Mouse (Mus musculus): ENCODE data around the gene Smarca2. TPM values are rescaled to one million over a fixed set of nuclear protein-coding genes. Genes with fewer than 3 reads are reported as not detected.
"Not testable (repeated sequence)": the region's sequence is repeated elsewhere in the genome, so short reads cannot be mapped to it uniquely, and the experiment has no call there.

The Smarca2 gene
- polyA plus RNA-seq, 1 experiment from 2014 or later, result 29.6 TPM

DNA sequence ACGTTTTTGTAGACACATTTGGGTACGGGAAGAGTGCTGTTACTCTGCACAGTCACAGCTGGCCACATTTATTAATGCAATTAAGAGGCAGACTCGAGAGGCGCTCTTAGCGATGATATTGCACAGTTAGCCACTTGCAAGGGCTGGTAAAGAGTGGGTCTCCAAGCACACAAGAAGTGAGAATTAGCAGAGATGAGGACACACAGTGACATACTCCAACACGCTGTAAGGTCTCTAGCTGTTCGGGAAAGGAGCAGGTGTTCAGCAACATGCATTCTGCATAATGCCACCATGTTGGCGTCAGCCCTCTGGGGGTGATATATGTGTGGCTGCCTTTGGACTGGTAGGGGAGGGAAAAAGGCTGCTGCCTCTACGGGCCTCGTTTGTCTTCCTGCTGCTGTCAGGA is 129.9 kb downstream of the Smarca2 start:
- no peak overlapping the region for H3K9ac ChIP-seq (ENCODE audit: low read length)
- H3K27me3 ChIP-seq (ENCODE audit: control insufficient read depth, insufficient read depth, low read length), result no peaks in the 10 kb centered on the region
- H3K27ac ChIP-seq (ENCODE audit: low read length), result no peak overlapping the region
- WGBS, result 85% methylated on average over 10 of the region's 10 CpGs
- no peak overlapping the region for H3K4me2 ChIP-seq (ENCODE audit: low read depth, low read length)
- no peaks in the 10 kb centered on the region for H3K9me3 ChIP-seq (replicated peaks; ENCODE audit: control insufficient read depth, low read length)
- H3K4me1 ChIP-seq (ENCODE audit: control insufficient read depth, insufficient read depth, low read length), result peaks cover 13% of the 10 kb centered on the region
- H3K4me3 ChIP-seq (ENCODE audit: low read length), result no peak overlapping the region
- H3K36me3 ChIP-seq (ENCODE audit: control insufficient read depth, insufficient read depth), result no peaks in the 10 kb centered on the region
- no peak for ATAC-seq (replicated peaks; ENCODE audit: extremely low read depth, insufficient read depth, low FRiP score)

DNA sequence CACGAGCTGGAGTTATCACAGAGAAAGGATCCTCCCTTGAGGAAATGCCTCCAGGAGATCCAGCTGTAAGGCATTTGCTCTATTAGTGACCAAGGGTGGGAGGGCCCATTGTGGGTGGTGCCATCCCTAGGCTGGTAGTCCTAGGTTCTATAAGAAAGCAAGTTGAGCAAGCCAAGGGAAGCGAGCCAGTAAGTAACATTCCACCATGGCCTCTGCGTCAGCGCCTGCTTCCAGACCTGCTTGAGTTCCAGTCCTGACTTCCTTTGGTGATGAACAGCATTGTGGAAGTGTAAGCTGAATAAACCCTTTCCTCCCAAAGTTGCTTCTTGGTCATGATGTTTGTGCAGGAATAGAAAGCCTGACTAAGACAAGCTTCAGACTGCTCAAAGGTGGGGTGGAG is 140.2 kb downstream of the Smarca2 start:
- 78% methylated on average over 4 of the region's 4 CpGs for WGBS
- not testable (repeated sequence) for H3K9me3 ChIP-seq (replicated peaks; ENCODE audit: control insufficient read depth, low read length); H3K4me2 ChIP-seq (ENCODE audit: low read depth, low read length); H3K27ac ChIP-seq (ENCODE audit: low read length); H3K9ac ChIP-seq (ENCODE audit: low read length); H3K36me3 ChIP-seq (ENCODE audit: control insufficient read depth, insufficient read depth); H3K27me3 ChIP-seq (ENCODE audit: control insufficient read depth, insufficient read depth, low read length); ATAC-seq (replicated peaks; ENCODE audit: extremely low read depth, insufficient read depth, low FRiP score); H3K4me3 ChIP-seq (ENCODE audit: low read length)
- peaks cover 10% of the 10 kb centered on the region for H3K4me1 ChIP-seq (ENCODE audit: control insufficient read depth, insufficient read depth, low read length)

DNA sequence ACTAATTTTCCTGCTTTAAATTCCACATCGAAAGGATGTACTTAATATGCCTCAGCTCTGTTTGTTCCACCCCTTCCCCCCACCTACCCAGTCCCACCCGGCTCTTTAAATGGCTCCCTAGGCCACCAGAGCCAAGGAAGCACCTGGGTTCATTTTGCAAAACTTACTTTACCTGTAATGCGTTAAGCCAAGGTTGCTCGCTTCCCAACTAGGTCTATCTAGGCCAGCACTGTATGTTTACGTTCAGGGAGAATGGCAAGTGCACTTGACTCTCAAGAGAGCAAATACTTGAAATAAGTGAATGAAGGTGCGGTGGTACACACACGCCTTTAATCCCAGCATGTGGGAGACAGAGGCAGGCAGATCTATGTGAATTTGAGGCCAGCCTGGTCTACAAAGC is 140.7 kb downstream of the Smarca2 start:
- Histone ChIP-seq H3K4me3 (ENCODE audit: low read length) (no peak overlapping the region), H3K36me3 (ENCODE audit: control insufficient read depth, insufficient read depth) (no peaks in the 10 kb centered on the region), H3K4me1 (ENCODE audit: control insufficient read depth, insufficient read depth, low read length) (peaks cover 13% of the 10 kb centered on the region), H3K27ac (ENCODE audit: low read length) (no peak overlapping the region), H3K9ac (ENCODE audit: low read length) (no peak overlapping the region), H3K4me2 (ENCODE audit: low read depth, low read length) (no peak overlapping the region), H3K9me3 (replicated peaks; ENCODE audit: control insufficient read depth, low read length) (no peaks in the 10 kb centered on the region), H3K27me3 (ENCODE audit: control insufficient read depth, insufficient read depth, low read length) (no peaks in the 10 kb centered on the region)
- no peak for ATAC-seq (replicated peaks; ENCODE audit: extremely low read depth, insufficient read depth, low FRiP score)
- WGBS, result 84% methylated on average over 7 of the region's 7 CpGs

DNA sequence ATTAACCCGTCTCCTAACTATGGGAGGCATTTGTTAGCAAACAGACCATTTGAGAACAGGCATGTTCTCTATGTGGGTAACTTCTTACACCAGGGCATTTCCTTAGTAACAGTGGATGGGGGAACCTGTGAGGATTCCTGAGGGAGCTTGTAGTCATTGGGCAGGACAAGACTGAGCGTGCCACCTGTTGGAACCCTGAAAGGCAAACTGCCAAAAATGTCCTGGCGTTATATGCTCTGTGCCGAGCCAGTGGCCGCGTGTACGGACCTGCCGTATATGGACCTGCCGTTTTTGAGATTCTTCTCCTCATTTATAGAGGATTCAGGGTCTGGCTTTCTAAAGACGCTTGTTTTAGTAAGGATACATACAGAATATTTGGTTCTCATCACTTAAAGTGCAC is 141.4 kb downstream of the Smarca2 start:
- Histone ChIP-seq H3K9me3 (replicated peaks; ENCODE audit: control insufficient read depth, low read length) (no peaks in the 10 kb centered on the region), H3K4me3 (ENCODE audit: low read length) (no peak overlapping the region), H3K27me3 (ENCODE audit: control insufficient read depth, insufficient read depth, low read length) (no peaks in the 10 kb centered on the region), H3K4me2 (ENCODE audit: low read depth, low read length) (no peak overlapping the region), H3K27ac (ENCODE audit: low read length) (peak overlapping the region; percentile 98), H3K4me1 (ENCODE audit: control insufficient read depth, insufficient read depth, low read length) (peaks cover 13% of the 10 kb centered on the region), H3K36me3 (ENCODE audit: control insufficient read depth, insufficient read depth) (no peaks in the 10 kb centered on the region), H3K9ac (ENCODE audit: low read length) (0 out of 2 replicates have a peak overlapping the region, but pooled peaks have one; percentile 3)
- no peak for ATAC-seq (replicated peaks; ENCODE audit: extremely low read depth, insufficient read depth, low FRiP score)
- 86% methylated on average over 10 of the region's 10 CpGs for WGBS

DNA sequence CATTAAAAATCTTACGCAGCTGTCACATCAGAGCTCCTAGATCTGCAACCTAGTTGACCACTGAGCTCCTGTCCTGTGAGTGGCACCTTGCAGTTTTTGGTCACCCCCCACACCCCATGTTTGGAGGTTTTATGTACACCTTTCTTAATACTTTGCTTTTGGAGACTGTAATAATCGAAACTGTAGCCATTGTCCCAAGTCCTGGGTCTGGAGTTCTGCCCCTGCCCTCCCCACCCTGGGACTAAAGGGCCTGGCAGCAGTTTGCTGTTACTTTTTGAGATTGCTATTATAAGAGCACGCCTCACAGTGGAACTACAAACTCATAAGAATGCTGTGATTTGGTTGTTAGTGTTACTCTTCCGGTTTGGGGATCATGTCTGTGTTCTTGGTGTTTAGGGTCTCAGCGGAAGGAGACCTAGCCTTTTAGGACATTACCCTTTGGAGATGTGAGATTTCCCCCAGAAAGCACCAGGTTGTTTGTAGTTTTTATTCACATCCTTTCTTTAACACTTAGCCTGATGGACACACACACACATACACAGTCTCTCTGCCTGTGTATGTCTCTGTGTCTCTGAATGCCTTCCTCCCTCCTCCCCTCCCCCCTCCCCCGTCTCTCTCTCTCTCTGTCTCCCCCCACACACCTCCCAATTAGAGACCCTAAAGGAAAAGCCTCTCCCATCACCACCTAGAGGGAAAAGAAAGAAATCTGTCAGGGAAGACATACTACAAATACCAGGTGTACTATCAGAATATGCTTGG is 142.0 kb downstream of the Smarca2 start:
- Histone ChIP-seq H3K36me3 (ENCODE audit: control insufficient read depth, insufficient read depth) (no peaks in the 10 kb centered on the region), H3K27me3 (ENCODE audit: control insufficient read depth, insufficient read depth, low read length) (no peaks in the 10 kb centered on the region), H3K4me3 (ENCODE audit: low read length) (peak overlapping the region; percentile 82), H3K27ac (ENCODE audit: low read length) (peak overlapping the region; percentile 98), H3K9ac (ENCODE audit: low read length) (peak overlapping the region; percentile 79), H3K4me2 (ENCODE audit: low read depth, low read length) (peak overlapping the region; percentile 78), H3K9me3 (replicated peaks; ENCODE audit: control insufficient read depth, low read length) (no peaks in the 10 kb centered on the region), H3K4me1 (ENCODE audit: control insufficient read depth, insufficient read depth, low read length) (peaks cover 13% of the 10 kb centered on the region)
- no peak for ATAC-seq (replicated peaks; ENCODE audit: extremely low read depth, insufficient read depth, low FRiP score)
- 55% methylated on average over 6 of the region's 6 CpGs for WGBS

DNA sequence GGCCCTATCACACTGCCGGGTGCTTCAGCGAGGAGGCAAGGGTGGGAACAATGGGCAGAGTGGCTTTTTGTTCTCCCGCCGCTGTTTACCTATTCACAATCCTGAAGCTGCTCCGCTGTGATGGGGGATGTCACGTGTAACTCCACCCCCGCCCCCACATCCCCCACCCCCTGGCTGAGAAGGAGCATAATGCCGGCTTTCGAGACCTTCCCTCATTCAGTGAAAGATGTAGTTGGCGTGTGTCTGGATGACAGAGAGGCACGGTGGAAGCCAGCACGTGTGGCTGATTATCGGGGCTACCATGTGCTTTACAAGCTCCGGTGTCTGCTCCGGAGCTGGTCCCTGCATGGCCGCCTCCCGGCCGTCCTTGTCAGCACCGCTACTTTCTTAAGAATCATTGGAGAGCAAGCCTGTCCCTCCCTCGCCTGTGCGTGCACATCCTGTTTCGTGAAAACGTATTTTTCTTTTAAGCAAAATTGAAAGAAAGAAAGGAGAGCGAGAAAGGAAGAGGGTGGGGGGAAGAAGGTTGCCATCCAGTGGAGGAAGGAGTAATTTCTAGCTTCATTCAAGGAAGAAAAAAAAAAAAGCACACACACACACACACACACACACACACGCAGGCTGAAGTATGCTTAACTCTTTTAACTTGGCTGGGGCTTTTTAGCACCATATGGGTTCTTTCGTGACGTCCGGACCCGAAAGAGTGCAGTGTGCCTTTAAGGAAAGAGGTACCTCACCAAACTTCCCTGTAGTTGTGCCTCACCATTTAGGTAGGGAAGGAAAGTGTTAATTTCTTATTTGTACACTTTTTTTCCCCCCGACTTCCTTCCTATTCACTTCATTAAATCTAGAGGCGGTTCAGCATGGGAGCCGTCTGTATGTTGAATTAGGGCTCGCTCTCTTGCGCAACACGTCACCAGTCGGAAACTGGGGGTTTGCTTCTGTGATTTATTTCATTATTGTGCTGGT is 143.0 kb downstream of the Smarca2 start:
- H3K9ac ChIP-seq (ENCODE audit: low read length), result peak overlapping the region; percentile 79
- no peaks in the 10 kb centered on the region for H3K36me3 ChIP-seq (ENCODE audit: control insufficient read depth, insufficient read depth)
- peak overlapping the region; percentile 98 for H3K27ac ChIP-seq (ENCODE audit: low read length)
- H3K27me3 ChIP-seq (ENCODE audit: control insufficient read depth, insufficient read depth, low read length), result no peaks in the 10 kb centered on the region
- peak; percentile 79 for ATAC-seq (replicated peaks; ENCODE audit: extremely low read depth, insufficient read depth, low FRiP score)
- H3K9me3 ChIP-seq (replicated peaks; ENCODE audit: control insufficient read depth, low read length), result no peaks in the 10 kb centered on the region
- under 1% methylated on average over 36 of the region's 36 CpGs for WGBS
- H3K4me1 ChIP-seq (ENCODE audit: control insufficient read depth, insufficient read depth, low read length), result peaks cover 14% of the 10 kb centered on the region
- peak overlapping the region; percentile 78 for H3K4me2 ChIP-seq (ENCODE audit: low read depth, low read length)
- peak overlapping the region; percentile 82 for H3K4me3 ChIP-seq (ENCODE audit: low read length)

DNA sequence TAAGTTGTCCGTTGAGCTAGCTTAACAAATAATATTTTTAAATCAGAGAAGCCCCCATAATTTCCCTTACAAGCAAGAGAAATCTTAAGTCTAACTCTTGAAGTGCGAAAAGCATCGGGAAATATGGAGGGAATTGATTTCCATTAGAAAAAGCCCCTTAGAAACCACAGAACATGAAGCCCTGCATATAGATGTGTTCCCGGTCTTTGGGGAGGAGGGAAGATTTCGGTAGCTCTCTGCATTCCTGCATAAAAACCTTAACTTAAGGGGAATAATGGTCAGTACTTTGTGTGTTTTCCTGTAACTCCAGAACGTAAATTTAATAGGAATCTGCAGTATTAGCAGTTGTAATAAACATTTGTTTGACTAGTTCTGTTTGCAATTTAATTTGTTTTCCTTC is 143.8 kb downstream of the Smarca2 start:
- under 1% methylated on average over 6 of the region's 6 CpGs for WGBS
- no peaks in the 10 kb centered on the region for H3K9me3 ChIP-seq (replicated peaks; ENCODE audit: control insufficient read depth, low read length)
- peaks cover 16% of the 10 kb centered on the region for H3K4me1 ChIP-seq (ENCODE audit: control insufficient read depth, insufficient read depth, low read length)
- no peaks in the 10 kb centered on the region for H3K27me3 ChIP-seq (ENCODE audit: control insufficient read depth, insufficient read depth, low read length)
- peak overlapping the region; percentile 78 for H3K4me2 ChIP-seq (ENCODE audit: low read depth, low read length)
- peak overlapping the region; percentile 79 for H3K9ac ChIP-seq (ENCODE audit: low read length)
- no peak for ATAC-seq (replicated peaks; ENCODE audit: extremely low read depth, insufficient read depth, low FRiP score)
- peak overlapping the region; percentile 82 for H3K4me3 ChIP-seq (ENCODE audit: low read length)
- peak overlapping the region; percentile 98 for H3K27ac ChIP-seq (ENCODE audit: low read length)
- no peaks in the 10 kb centered on the region for H3K36me3 ChIP-seq (ENCODE audit: control insufficient read depth, insufficient read depth)

DNA sequence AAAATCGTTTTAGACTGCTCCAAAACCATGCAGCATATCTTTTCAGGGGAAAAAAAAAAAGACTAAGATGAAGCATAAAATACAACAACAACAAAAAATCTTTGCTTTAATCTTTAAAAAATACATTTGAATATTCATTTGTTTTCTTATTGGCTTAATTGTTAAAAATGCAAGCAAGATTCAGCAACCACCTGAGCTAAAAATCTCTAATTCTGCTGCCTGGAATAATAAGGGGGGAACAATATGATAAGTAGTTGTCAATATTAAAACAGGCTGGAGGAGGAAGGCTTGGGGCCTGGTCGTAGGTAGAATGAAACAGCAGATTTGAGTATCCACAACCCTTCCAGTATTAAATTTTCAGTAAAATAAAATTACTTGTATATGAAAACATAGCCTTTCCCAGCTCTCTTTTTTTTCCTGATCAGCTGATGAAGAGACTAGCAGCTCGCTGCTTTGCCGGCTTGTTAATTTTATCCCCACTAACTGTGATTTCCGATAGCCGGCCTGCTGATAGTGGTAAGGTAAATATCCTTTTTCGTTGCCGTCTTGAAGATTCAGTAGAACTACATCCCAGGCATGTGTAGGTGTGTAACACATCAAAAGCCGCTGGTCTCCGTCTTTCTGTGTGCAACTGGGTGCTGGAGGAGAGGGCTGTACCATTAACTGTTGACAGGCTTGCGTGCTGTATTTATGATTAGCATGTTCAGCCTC is 144.7 kb downstream of the Smarca2 start:
- H3K9ac ChIP-seq (ENCODE audit: low read length), result peak overlapping the region; percentile 79
- H3K4me3 ChIP-seq (ENCODE audit: low read length), result peak overlapping the region; percentile 82
- ATAC-seq (replicated peaks; ENCODE audit: extremely low read depth, insufficient read depth, low FRiP score), result no peak
- peaks cover 16% of the 10 kb centered on the region for H3K4me1 ChIP-seq (ENCODE audit: control insufficient read depth, insufficient read depth, low read length)
- WGBS, result 17% methylated on average over 11 of the region's 11 CpGs
- no peaks in the 10 kb centered on the region for H3K27me3 ChIP-seq (ENCODE audit: control insufficient read depth, insufficient read depth, low read length)
- H3K9me3 ChIP-seq (replicated peaks; ENCODE audit: control insufficient read depth, low read length), result no peaks in the 10 kb centered on the region
- H3K36me3 ChIP-seq (ENCODE audit: control insufficient read depth, insufficient read depth), result no peaks in the 10 kb centered on the region
- H3K27ac ChIP-seq (ENCODE audit: low read length), result peak overlapping the region; percentile 61
- H3K4me2 ChIP-seq (ENCODE audit: low read depth, low read length), result peak overlapping the region; percentile 78
